Mouse (Mus musculus): ENCODE measurements around the gene Olfr813. TPM values are rescaled to one million over a fixed set of nuclear protein-coding genes. Genes with fewer than 3 reads are reported as not detected.

Gene Olfr813
- polyA plus RNA-seq (2017; shearing (Covaris generic)), result not detected

GRCm38 (mm10) chr10:129855067-129855466 is at the start of gene Olfr813:
TSS of gene Olfr813 (plus strand) at chr10:129855367.

GRCm38 (mm10) chr10:129845994-129846393 is 9.2 kb upstream of the Olfr813 start, which contains the start of gene Olfr812:
TSS of gene Olfr812 (minus strand) at chr10:129846094.

GRCm38 (mm10) chr10:129879751-129880150 is 24.6 kb downstream of the Olfr813 start, which contains the start of gene Olfr814:
TSS of gene Olfr814 (minus strand) at chr10:129879851.

GRCm38 (mm10) chr10:129905767-129906166 is 50.6 kb downstream of the Olfr813 start, which contains the start of gene Olfr815:
TSS of gene Olfr815 (minus strand) at chr10:129905867.

Other genes with a start within 250 kb of the Olfr813 start
- not detected for gene Olfr796, start 242.8 kb upstream of the Olfr813 start, polyA plus RNA-seq (2017; shearing (Covaris generic))
- not detected for gene Olfr798, start 227.4 kb upstream of the Olfr813 start, polyA plus RNA-seq (2017; shearing (Covaris generic))
- not detected for gene Olfr799, start 217.9 kb upstream of the Olfr813 start, polyA plus RNA-seq (2017; shearing (Covaris generic))
- not detected for gene Olfr800, start 197.7 kb upstream of the Olfr813 start, polyA plus RNA-seq (2017; shearing (Covaris generic))
- gene Olfr801, start 181.5 kb upstream of the Olfr813 start, polyA plus RNA-seq (2017; shearing (Covaris generic)), result not detected
- gene Olfr802, start 167.2 kb upstream of the Olfr813 start, polyA plus RNA-seq (2017; shearing (Covaris generic)), result not detected
- gene Olfr803, start 161.1 kb upstream of the Olfr813 start, polyA plus RNA-seq (2017; shearing (Covaris generic)), result not detected
- not detected for gene Olfr804, start 152.2 kb upstream of the Olfr813 start, polyA plus RNA-seq (2017; shearing (Covaris generic))
- gene Olfr805, start 126.0 kb upstream of the Olfr813 start, polyA plus RNA-seq (2017; shearing (Covaris generic)), result not detected
- gene Olfr806, start 113.4 kb upstream of the Olfr813 start, polyA plus RNA-seq (2017; shearing (Covaris generic)), result not detected
- gene Olfr807, start 97.6 kb upstream of the Olfr813 start, polyA plus RNA-seq (2017; shearing (Covaris generic)), result not detected
- not detected for gene Olfr808, start 89.9 kb upstream of the Olfr813 start, polyA plus RNA-seq (2017; shearing (Covaris generic))
- gene Olfr809, start 80.7 kb upstream of the Olfr813 start, polyA plus RNA-seq (2017; shearing (Covaris generic)), result not detected
- gene Olfr810, start 60.5 kb upstream of the Olfr813 start, polyA plus RNA-seq (2017; shearing (Covaris generic)), result not detected
- not detected for gene Olfr811, start 51.0 kb upstream of the Olfr813 start, polyA plus RNA-seq (2017; shearing (Covaris generic))
- gene Olfr812, start 9.3 kb upstream of the Olfr813 start, polyA plus RNA-seq (2017; shearing (Covaris generic)), result not detected
- gene Olfr814, start 24.5 kb downstream of the Olfr813 start, polyA plus RNA-seq (2017; shearing (Covaris generic)), result 0.13 TPM
- not detected for gene Olfr815, start 50.5 kb downstream of the Olfr813 start, polyA plus RNA-seq (2017; shearing (Covaris generic))
- not detected for gene Olfr816, start 60.2 kb downstream of the Olfr813 start, polyA plus RNA-seq (2017; shearing (Covaris generic))
- not detected for gene Olfr818, start 93.7 kb downstream of the Olfr813 start, polyA plus RNA-seq (2017; shearing (Covaris generic))
- not detected for gene Olfr819, start 111.9 kb downstream of the Olfr813 start, polyA plus RNA-seq (2017; shearing (Covaris generic))
- gene Olfr247, start 120.8 kb downstream of the Olfr813 start, polyA plus RNA-seq (2017; shearing (Covaris generic)), result not detected
- 0.06 TPM for gene Gm10310, start 129.7 kb downstream of the Olfr813 start, polyA plus RNA-seq (2017; shearing (Covaris generic))
- gene Olfr820, start 157.3 kb downstream of the Olfr813 start, polyA plus RNA-seq (2017; shearing (Covaris generic)), result not detected
- not detected for gene Olfr821, start 175.0 kb downstream of the Olfr813 start, polyA plus RNA-seq (2017; shearing (Covaris generic))
- gene Olfr822, start 215.8 kb downstream of the Olfr813 start, polyA plus RNA-seq (2017; shearing (Covaris generic)), result not detected